Mouse (Mus musculus) stomach, embryonic 15.5 days (tissue): Measurements from ENCODE around the gene Lig3. TPM values are rescaled to one million over a fixed set of nuclear protein-coding genes. Genes with fewer than 3 reads are reported as not detected.
"Not testable (repeated sequence)": the region's sequence is repeated elsewhere in the genome, so short reads cannot be mapped to it uniquely, and the experiment has no call there.

Source experiments
- ATAC-seq: fragments of 200-750 bp; cut with Nextera tagmentation; 2 replicates; pipeline ENCODE4 v1.8.0; 2017; ENCODE audit warnings: low read depth, moderate number of reproducible peaks, moderate TSS enrichment; ENCODE audit not compliant: insufficient read depth, low FRiP score
- H3K27ac ChIP-seq: fragments of 300-500 bp; sonication (generic); 2 replicates; pipeline ENCODE4 v1.5.1; 2015; ENCODE audit warnings: mild to moderate bottlenecking, inconsistent platforms
- H3K27me3 ChIP-seq: fragments of 300-500 bp; sonication (generic); replicated peaks from 2 replicates; pipeline ENCODE4 v1.6.1; 2015; ENCODE audit warnings: inconsistent platforms
- H3K36me3 ChIP-seq: fragments of 300-500 bp; sonication (generic); 2 replicates; pipeline ENCODE4 v1.6.1; 2015; ENCODE audit warnings: inconsistent platforms
- H3K4me1 ChIP-seq: fragments of 300-500 bp; sonication (generic); 2 replicates; pipeline ENCODE4 v1.6.1; 2015; ENCODE audit warnings: inconsistent platforms
- H3K4me2 ChIP-seq: fragments of 300-500 bp; sonication (generic); 2 replicates; pipeline ENCODE4 v1.6.1; 2015; ENCODE audit warnings: mild to moderate bottlenecking, inconsistent platforms
- H3K4me3 ChIP-seq: fragments of 300-500 bp; sonication (generic); replicated peaks from 2 replicates; pipeline ENCODE4 v1.5.1; 2015; ENCODE audit warnings: inconsistent platforms
- H3K9ac ChIP-seq: fragments of 300-500 bp; sonication (generic); 2 replicates; pipeline ENCODE4 v1.6.1; 2015; ENCODE audit warnings: inconsistent platforms
- H3K9me3 ChIP-seq: fragments of 300-500 bp; sonication (generic); 2 replicates; pipeline ENCODE4 v1.6.1; 2016; ENCODE audit warnings: inconsistent platforms
- WGBS: fragments of 180-500 bp; shearing (Covaris S2); methylation state at CpG from one replicate; pipeline ENCODE4 v1.1.7; 2015; 5-methylcytosine and 5-hydroxymethylcytosine counted together
- polyA plus RNA-seq: library from polyadenylated mRNA; unstranded; fragments of >200 nt; fragmentation: Nextera tagmentation; extraction: Ambion mirVana; gene quantifications from 2 replicates; pipeline ENCODE4 v1.2.1, GENCODE M21; 2015

The Lig3 gene
- polyA plus RNA-seq, 1 experiment from 2014 or later: 22.9 TPM

GRCm38 (mm10) chr11:82834359-82834758 is 53.5 kb downstream of the Lig3 start:
- not testable (repeated sequence) for H3K27ac ChIP-seq, ATAC-seq, H3K9ac ChIP-seq, H3K4me2 ChIP-seq, H3K4me3 ChIP-seq, H3K9me3 ChIP-seq, H3K27me3 ChIP-seq, H3K36me3 ChIP-seq
- WGBS: 79% methylated on average over 7 of the region's 7 CpGs
- peaks cover 14% of the 10 kb centered on the region for H3K4me1 ChIP-seq

DNA sequence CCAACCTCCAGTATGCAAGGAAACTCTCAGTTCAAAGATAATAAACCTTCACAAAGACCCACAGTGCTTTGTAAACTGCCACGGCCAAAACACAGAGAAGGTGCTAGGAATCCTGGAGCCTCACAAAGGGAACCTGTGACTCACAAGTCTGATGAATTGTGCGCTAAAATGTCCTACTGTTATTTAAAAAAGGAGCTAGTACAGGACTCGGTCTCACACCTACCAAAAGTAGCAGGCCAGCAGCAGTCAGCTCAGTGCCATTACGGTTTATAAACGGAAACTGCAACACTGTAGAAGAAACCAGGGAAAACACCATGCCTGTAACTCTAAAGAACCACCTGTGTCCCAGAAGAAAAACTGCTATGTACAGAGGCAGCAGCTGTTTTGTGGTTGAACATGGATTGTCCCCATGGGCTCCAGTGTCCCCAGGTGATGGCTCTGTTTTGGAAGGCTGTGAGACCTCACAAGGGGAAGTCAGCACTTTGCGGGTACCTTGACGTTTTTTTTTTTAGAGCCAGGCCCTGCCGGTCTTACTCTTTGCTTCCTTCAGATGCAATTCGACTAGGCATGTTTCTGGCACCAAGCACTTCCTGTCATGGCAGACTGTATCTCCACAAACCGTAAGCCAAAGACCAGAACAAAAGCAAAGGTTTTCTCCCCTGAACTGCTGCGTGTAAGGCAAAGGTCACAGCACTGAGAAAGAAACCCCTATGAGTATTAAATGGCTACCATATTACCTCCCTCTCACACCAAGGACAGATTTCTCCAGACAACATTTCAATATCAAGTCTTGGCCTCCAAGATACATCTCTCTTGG is 54.9 kb downstream of the Lig3 start:
- Histone ChIP-seq H3K27me3 (no peaks in the 10 kb centered on the region), H3K4me3 (no peak overlapping the region), H3K9ac (no peak overlapping the region), H3K36me3 (no peaks in the 10 kb centered on the region), H3K4me1 (peaks cover 12% of the 10 kb centered on the region), H3K27ac (no peak overlapping the region), H3K4me2 (no peak overlapping the region), H3K9me3 (no peaks in the 10 kb centered on the region)
- ATAC-seq: no peak
- 71% methylated on average over 11 of the region's 11 CpGs for WGBS

GRCm38 (mm10) chr11:82837192-82837591 is 56.3 kb downstream of the Lig3 start:
- H3K27ac ChIP-seq: no peak overlapping the region
- no peaks in the 10 kb centered on the region for H3K27me3 ChIP-seq
- H3K4me3 ChIP-seq: no peak overlapping the region
- 68% methylated on average over 7 of the region's 7 CpGs for WGBS
- no peak overlapping the region for H3K9ac ChIP-seq
- ATAC-seq: 0 out of 2 replicates have a peak, but pooled peaks have one; percentile 22
- H3K4me1 ChIP-seq: no peaks in the 10 kb centered on the region
- no peak overlapping the region for H3K4me2 ChIP-seq
- no peaks in the 10 kb centered on the region for H3K36me3 ChIP-seq
- H3K9me3 ChIP-seq: no peaks in the 10 kb centered on the region

DNA sequence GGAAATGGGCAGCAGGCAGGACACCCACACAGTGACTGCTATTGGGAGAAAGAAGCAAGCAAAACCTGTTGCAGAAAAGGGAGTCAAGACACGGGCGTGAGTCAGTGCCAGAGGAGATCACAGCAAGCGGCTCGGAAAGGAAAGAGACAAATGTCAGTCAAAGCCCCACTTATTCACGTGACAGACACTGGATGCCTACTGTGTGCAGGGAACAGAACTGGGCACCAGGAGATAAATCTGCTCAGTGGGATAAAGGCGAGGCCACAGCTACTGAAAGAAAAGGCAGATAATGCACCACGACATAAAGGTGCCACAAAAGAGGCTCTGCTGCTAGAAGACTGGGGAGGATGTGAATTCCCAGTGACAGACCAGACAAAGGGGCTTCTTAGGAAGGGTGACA is 56.9 kb downstream of the Lig3 start:
- no peak overlapping the region for H3K4me3 ChIP-seq

DNA sequence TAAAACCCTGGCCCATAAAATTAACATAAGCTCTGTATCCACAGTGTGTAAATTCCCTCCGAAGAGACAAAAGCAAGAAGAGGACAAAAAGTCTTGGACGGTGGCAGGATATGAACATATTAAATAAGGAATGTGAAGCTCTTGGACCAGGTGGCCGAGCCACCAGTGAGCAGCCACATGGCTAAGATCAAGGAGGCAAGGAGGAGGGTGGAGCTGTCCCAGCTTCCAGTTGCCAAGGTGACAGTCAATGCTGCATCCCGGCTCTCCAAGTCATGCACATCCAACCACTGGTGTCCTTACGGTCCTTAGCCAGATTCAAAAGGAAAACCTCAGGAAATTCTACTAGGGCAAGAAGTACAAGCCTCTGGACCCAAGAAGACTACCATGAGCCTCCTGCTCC is 57.6 kb downstream of the Lig3 start:
- H3K4me3 ChIP-seq: no peak overlapping the region
- H3K4me2 ChIP-seq: no peak overlapping the region
- H3K4me1 ChIP-seq: no peaks in the 10 kb centered on the region
- no peaks in the 10 kb centered on the region for H3K36me3 ChIP-seq
- no peak overlapping the region for H3K9ac ChIP-seq
- no peaks in the 10 kb centered on the region for H3K27me3 ChIP-seq
- ATAC-seq: no peak
- H3K27ac ChIP-seq: no peak overlapping the region
- no peaks in the 10 kb centered on the region for H3K9me3 ChIP-seq
- WGBS: 55% methylated on average over 5 of the region's 5 CpGs

More for the DNA sequence above, 56.9 kb downstream of the Lig3 start:
- 59% methylated on average over 7 of the region's 7 CpGs for WGBS
- H3K9ac ChIP-seq: no peak overlapping the region
- H3K4me1 ChIP-seq: no peaks in the 10 kb centered on the region
- no peak overlapping the region for H3K4me2 ChIP-seq
- no peaks in the 10 kb centered on the region for H3K36me3 ChIP-seq
- H3K9me3 ChIP-seq: no peaks in the 10 kb centered on the region
- ATAC-seq: no peak
- no peak overlapping the region for H3K27ac ChIP-seq
- no peaks in the 10 kb centered on the region for H3K27me3 ChIP-seq

GRCm38 (mm10) chr11:82844771-82845414 is 64.0 kb downstream of the Lig3 start:
- 64% methylated on average over 11 of the region's 11 CpGs for WGBS
- no peaks in the 10 kb centered on the region for H3K9me3 ChIP-seq
- no peaks in the 10 kb centered on the region for H3K27me3 ChIP-seq
- no peak overlapping the region for H3K27ac ChIP-seq
- H3K4me1 ChIP-seq: peaks cover 4% of the 10 kb centered on the region
- H3K9ac ChIP-seq: no peak overlapping the region
- no peak for ATAC-seq
- H3K36me3 ChIP-seq: no peaks in the 10 kb centered on the region
- H3K4me2 ChIP-seq: peak overlapping the region; percentile 45; the same call in 1 of the 2 replicates
- H3K4me3 ChIP-seq: peak overlapping the region; percentile 19; the same call in 1 of the 2 replicates

GRCm38 (mm10) chr11:82845415-82846078 is 64.6 kb downstream of the Lig3 start:
- Histone ChIP-seq H3K27ac (peak overlapping the region; percentile 71), H3K27me3 (no peaks in the 10 kb centered on the region), H3K4me3 (peak overlapping the region; percentile 19; the same call in 1 of the 2 replicates), H3K36me3 (no peaks in the 10 kb centered on the region), H3K9ac (no peak overlapping the region), H3K9me3 (no peaks in the 10 kb centered on the region), H3K4me1 (peaks cover 10% of the 10 kb centered on the region), H3K4me2 (peak overlapping the region; percentile 45)
- 23% methylated on average over 16 of the region's 16 CpGs for WGBS
- ATAC-seq: peak; percentile 91

- H3K36me3 ChIP-seq: no peaks in the 10 kb centered on the region
- H3K4me3 ChIP-seq: no peak overlapping the region
- H3K4me1 ChIP-seq: peaks cover 10% of the 10 kb centered on the region
- ATAC-seq: peak; percentile 79; the same call in 1 of the 2 replicates
- 26% methylated on average over 4 of the region's 4 CpGs for WGBS
- H3K9me3 ChIP-seq: no peaks in the 10 kb centered on the region
- H3K9ac ChIP-seq: no peak overlapping the region
- H3K27me3 ChIP-seq: no peaks in the 10 kb centered on the region
- H3K4me2 ChIP-seq: peak overlapping the region; percentile 45
- H3K27ac ChIP-seq: peak overlapping the region; percentile 71
Measured at GRCm38 (mm10) chr11:82846079-82846436, 65.2 kb downstream of the Lig3 start.

DNA sequence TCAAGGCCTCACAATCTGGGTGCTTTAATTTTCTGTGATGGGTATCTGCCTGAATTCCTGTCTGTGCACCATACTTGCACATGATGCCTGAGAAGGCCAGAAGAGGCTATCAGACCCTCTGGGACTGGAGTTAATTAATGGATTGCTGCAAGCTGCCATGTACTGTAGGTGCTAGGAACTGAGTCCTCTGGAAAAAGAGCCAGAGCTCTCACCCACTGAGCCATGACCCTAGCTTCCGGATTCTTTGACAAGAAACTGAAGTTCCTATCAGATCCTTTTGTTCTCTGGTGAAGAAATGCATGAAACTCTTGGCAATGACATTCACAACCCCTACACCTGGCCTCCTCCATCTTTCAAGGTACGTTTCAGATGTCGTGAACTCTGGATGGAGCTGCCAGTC is 66.0 kb downstream of the Lig3 start:
- 77% methylated on average over 3 of the region's 3 CpGs for WGBS
- no peak overlapping the region for H3K9ac ChIP-seq

GRCm38 (mm10) chr11:82847571-82848000 is 66.7 kb downstream of the Lig3 start:
- Histone ChIP-seq H3K27ac (no peak overlapping the region), H3K4me3 (no peak overlapping the region), H3K4me2 (no peak overlapping the region), H3K36me3 (no peaks in the 10 kb centered on the region), H3K9me3 (no peaks in the 10 kb centered on the region), H3K4me1 (peaks cover 10% of the 10 kb centered on the region), H3K9ac (no peak overlapping the region), H3K27me3 (no peaks in the 10 kb centered on the region)
- 51% methylated on average over 6 of the region's 6 CpGs for WGBS
- ATAC-seq: peak; percentile 84

More for the DNA sequence above, 66.0 kb downstream of the Lig3 start:
- H3K36me3 ChIP-seq: no peaks in the 10 kb centered on the region
- no peak overlapping the region for H3K4me2 ChIP-seq
- no peak overlapping the region for H3K4me3 ChIP-seq
- peaks cover 10% of the 10 kb centered on the region for H3K4me1 ChIP-seq
- no peak overlapping the region for H3K27ac ChIP-seq
- no peaks in the 10 kb centered on the region for H3K27me3 ChIP-seq
- ATAC-seq: no peak
- H3K9me3 ChIP-seq: no peaks in the 10 kb centered on the region

GRCm38 (mm10) chr11:82850259-82850658 is 69.4 kb downstream of the Lig3 start:
- Histone ChIP-seq H3K27me3 (no peaks in the 10 kb centered on the region), H3K9me3 (no peaks in the 10 kb centered on the region), H3K36me3 (no peaks in the 10 kb centered on the region), H3K9ac (no peak overlapping the region), H3K4me3 (no peak overlapping the region), H3K4me2 (no peak overlapping the region), H3K27ac (no peak overlapping the region), H3K4me1 (peaks cover 10% of the 10 kb centered on the region)
- WGBS: 80% methylated on average over 5 of the region's 5 CpGs
- ATAC-seq: no peak

DNA sequence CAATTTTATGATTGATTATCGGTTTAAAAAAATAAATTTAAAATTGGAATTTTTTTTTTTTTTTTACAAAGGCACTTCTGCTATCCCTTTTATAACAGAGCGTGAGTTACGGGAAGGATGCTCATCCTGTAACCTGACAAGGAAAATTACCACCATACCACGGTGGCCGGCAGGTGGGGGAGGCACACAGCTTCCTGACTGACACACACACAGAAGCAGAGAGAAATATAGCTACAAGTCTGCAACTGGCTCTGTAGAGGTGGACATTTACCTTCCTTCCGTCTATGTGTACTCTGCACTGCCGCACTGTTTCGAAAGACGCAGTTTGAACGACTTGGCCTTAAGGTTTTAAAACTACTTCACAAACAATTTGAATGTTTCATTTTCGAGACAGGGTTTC is 71.2 kb downstream of the Lig3 start:
- Histone ChIP-seq H3K4me1 (0 out of 2 replicates have a peak, but pooled peaks cover 9% of the 10 kb centered on the region), H3K4me3 (no peak overlapping the region), H3K27ac (no peak overlapping the region), H3K9me3 (no peaks in the 10 kb centered on the region), H3K27me3 (no peaks in the 10 kb centered on the region), H3K36me3 (no peaks in the 10 kb centered on the region), H3K9ac (no peak overlapping the region), H3K4me2 (no peak overlapping the region)
- 84% methylated on average over 11 of the region's 11 CpGs for WGBS
- no peak for ATAC-seq
